Mouse (Mus musculus): ENCODE measurements around the gene Poln.

DNA sequence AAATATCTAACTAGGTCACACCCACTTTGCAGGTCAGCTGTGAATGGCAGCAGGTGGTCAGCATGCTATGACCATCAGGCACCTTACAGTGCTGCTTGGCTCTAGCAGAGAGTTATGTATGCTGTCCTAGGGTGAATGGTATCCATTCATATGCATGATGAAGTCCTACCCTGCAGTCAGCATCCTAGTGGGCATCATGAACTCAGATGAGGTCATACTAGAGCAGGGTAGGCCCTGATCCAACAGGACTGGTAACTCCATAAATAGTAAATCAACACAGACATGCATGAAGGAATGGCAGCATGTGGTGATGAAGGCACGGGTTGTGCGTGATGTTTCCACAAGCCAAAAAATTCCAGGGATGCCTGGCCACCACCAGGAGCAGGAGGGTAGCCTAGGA, 36.5 kb upstream of the Poln start:
- no peak for TF ChIP-seq EP300 (IDR thresholded peaks at IDR 0.05; ENCODE audit: low read depth)
- no peak for TF ChIP-seq CTCF (IDR thresholded peaks at IDR 0.05; ENCODE audit: low read depth)

Data from liver, postnatal 0 days (tissue).